Mouse (Mus musculus) liver, embryonic 11.5 days (tissue): ENCODE data around the gene Prdm16. TPM values are rescaled to one million over a fixed set of nuclear protein-coding genes. Genes with fewer than 3 reads are reported as not detected.

Experiments
- ATAC-seq: fragments of 200-750 bp; cut with Nextera tagmentation; replicated peaks from 2 replicates; pipeline ENCODE4 v1.8.0; 2017; ENCODE audit warnings: moderate number of reproducible peaks, mild to moderate bottlenecking, moderate TSS enrichment, moderate library complexity; ENCODE audit not compliant: low FRiP score
- DNase-seq: peaks from one replicate; pipeline ENCODE4 v3.0.0-alpha.2; 2017; ENCODE audit warnings: low spot score
- H3K27ac ChIP-seq: fragments of 300-500 bp; sonication (generic); 2 replicates; pipeline ENCODE4 v1.5.1; 2014; ENCODE audit warnings: mild to moderate bottlenecking, low read depth, low read length, control low read depth
- H3K27me3 ChIP-seq: fragments of 300-500 bp; sonication (generic); replicated peaks from 2 replicates; pipeline ENCODE4 v1.6.1; 2014; ENCODE audit warnings: low read length, mixed read lengths; ENCODE audit not compliant: control insufficient read depth, insufficient read depth
- H3K36me3 ChIP-seq: fragments of 300-500 bp; sonication (generic); 2 replicates; pipeline ENCODE4 v1.6.1; 2014; ENCODE audit warnings: mild to moderate bottlenecking, low read length, moderate library complexity, mixed read lengths; ENCODE audit not compliant: control insufficient read depth, insufficient read depth
- H3K4me1 ChIP-seq: fragments of 300-500 bp; sonication (generic); replicated peaks from 2 replicates; pipeline ENCODE4 v1.6.1; 2014; ENCODE audit warnings: low read length, mixed read lengths; ENCODE audit not compliant: control insufficient read depth, insufficient read depth
- H3K4me2 ChIP-seq: fragments of 300-500 bp; sonication (generic); 2 replicates; pipeline ENCODE4 v1.6.1; 2014; ENCODE audit warnings: mild to moderate bottlenecking, control low read depth, moderate library complexity
- H3K4me3 ChIP-seq: fragments of 300-500 bp; sonication (generic); 2 replicates; pipeline ENCODE4 v1.5.1; 2014; ENCODE audit warnings: low read depth, low read length, control low read depth
- H3K9ac ChIP-seq: fragments of 300-500 bp; sonication (generic); 2 replicates; pipeline ENCODE4 v1.6.1; 2014; ENCODE audit warnings: low read depth, low read length, control low read depth
- H3K9me3 ChIP-seq: fragments of 300-500 bp; sonication (generic); 2 replicates; pipeline ENCODE4 v1.6.1; 2016; ENCODE audit warnings: low read length, inconsistent platforms, mixed read lengths; ENCODE audit not compliant: control insufficient read depth
- WGBS: fragments of 180-500 bp; shearing (Covaris S2); extraction: QIAGEN DNeasy Blood & Tissue Kit; methylation state at CpG from one replicate; pipeline ENCODE4 v1.1.7; 2014; 5-methylcytosine and 5-hydroxymethylcytosine counted together
- polyA plus RNA-seq: library from polyadenylated mRNA; unstranded; fragments of >200 nt; fragmentation: Nextera tagmentation; extraction: Ambion mirVana; gene quantifications from 2 replicates; pipeline ENCODE4 v1.2.1, GENCODE M21; 2014

Prdm16 gene
- polyA plus RNA-seq, 1 experiment from 2014 or later, result 7.2 TPM

- no peak overlapping the region for H3K9ac ChIP-seq
- ATAC-seq (no peak), DNase-seq (no peak)
- 66% methylated on average over 4 of the region's 4 CpGs for WGBS
- no peak overlapping the region for H3K4me2 ChIP-seq
- no peaks in the 10 kb centered on the region for H3K9me3 ChIP-seq
- no peaks in the 10 kb centered on the region for H3K27me3 ChIP-seq
- no peaks in the 10 kb centered on the region for H3K36me3 ChIP-seq
- no peaks in the 10 kb centered on the region for H3K4me1 ChIP-seq
- H3K27ac ChIP-seq, result no peak overlapping the region
- H3K4me3 ChIP-seq, result no peak overlapping the region
These were observed 323.6 kb downstream of the Prdm16 start for GRCm38 (mm10) chr4:154312935-154313621.

GRCm38 (mm10) chr4:154312143-154312812 is 324.4 kb downstream of the Prdm16 start:
- no peaks in the 10 kb centered on the region for H3K27me3 ChIP-seq
- WGBS, result 84% methylated on average over 2 of the region's 2 CpGs
- H3K27ac ChIP-seq, result no peak overlapping the region
- ATAC-seq, result no peak
- DNase-seq, result no peak
- H3K9me3 ChIP-seq, result no peaks in the 10 kb centered on the region
- no peak overlapping the region for H3K4me2 ChIP-seq
- no peak overlapping the region for H3K9ac ChIP-seq
- no peak overlapping the region for H3K4me3 ChIP-seq
- no peaks in the 10 kb centered on the region for H3K4me1 ChIP-seq
- H3K36me3 ChIP-seq, result no peaks in the 10 kb centered on the region

GRCm38 (mm10) chr4:154310576-154311262 is 326.0 kb downstream of the Prdm16 start:
- no peaks in the 10 kb centered on the region for H3K9me3 ChIP-seq
- no peaks in the 10 kb centered on the region for H3K27me3 ChIP-seq
- H3K27ac ChIP-seq, result no peak overlapping the region
- ATAC-seq, result no peak
- 69% methylated on average over 9 of the region's 9 CpGs for WGBS
- H3K4me3 ChIP-seq, result no peak overlapping the region
- DNase-seq, result no peak
- H3K4me2 ChIP-seq, result no peak overlapping the region
- H3K9ac ChIP-seq, result no peak overlapping the region
- no peaks in the 10 kb centered on the region for H3K4me1 ChIP-seq
- H3K36me3 ChIP-seq, result no peaks in the 10 kb centered on the region

- no peak for ATAC-seq
- no peaks in the 10 kb centered on the region for H3K9me3 ChIP-seq
- H3K4me3 ChIP-seq, result no peak overlapping the region
- no peak for DNase-seq
- H3K4me2 ChIP-seq, result no peak overlapping the region
- no peaks in the 10 kb centered on the region for H3K36me3 ChIP-seq
- no peaks in the 10 kb centered on the region for H3K4me1 ChIP-seq
- H3K9ac ChIP-seq, result no peak overlapping the region
- 66% methylated on average over 2 of the region's 2 CpGs for WGBS
- H3K27me3 ChIP-seq, result no peaks in the 10 kb centered on the region
- no peak overlapping the region for H3K27ac ChIP-seq
These were observed 327.5 kb downstream of the Prdm16 start for GRCm38 (mm10) chr4:154309131-154309530.

- no peak within 1 kb of the TSS for H3K4me3 ChIP-seq
- ATAC-seq, result peak; percentile 63
- DNase-seq, result peak; percentile 50
- 20% methylated on average over 7 of the region's 7 CpGs for WGBS
- peaks cover 31% of the 10 kb centered on the region for H3K27me3 ChIP-seq
- H3K9me3 ChIP-seq, result no peaks in the 10 kb centered on the region
- no peak within 1 kb of the TSS for H3K27ac ChIP-seq
- no peak within 1 kb of the TSS for H3K9ac ChIP-seq
- no peaks in the 10 kb centered on the region for H3K36me3 ChIP-seq
- no peak within 1 kb of the TSS for H3K4me2 ChIP-seq
- H3K4me1 ChIP-seq, result peaks cover 3% of the 10 kb centered on the region; the same call in 1 of the 2 replicates
These were observed 335.2 kb downstream of the Prdm16 start, which contains the start of gene Arhgef16 for GRCm38 (mm10) chr4:154301466-154301881. TSS of gene Arhgef16 (minus strand) at chr4:154301676.

GRCm38 (mm10) chr4:154299541-154300271 is 337.0 kb downstream of the Prdm16 start:
- peaks cover 31% of the 10 kb centered on the region for H3K27me3 ChIP-seq
- H3K4me3 ChIP-seq, result peak overlapping the region; percentile 54
- peak overlapping the region; percentile 68 for H3K4me2 ChIP-seq
- H3K9ac ChIP-seq, result 0 out of 2 replicates have a peak overlapping the region, but pooled peaks have one; percentile 25
- DNase-seq (peak; percentile 44), ATAC-seq (0 out of 2 replicates have a peak, but pooled peaks have one; percentile 25)
- H3K27ac ChIP-seq, result no peak overlapping the region
- WGBS, result 2% methylated on average over 62 of the region's 66 CpGs
- H3K4me1 ChIP-seq, result peaks cover 3% of the 10 kb centered on the region; the same call in 1 of the 2 replicates
- H3K36me3 ChIP-seq, result no peaks in the 10 kb centered on the region
- no peaks in the 10 kb centered on the region for H3K9me3 ChIP-seq

- DNase-seq, result no peak
- Histone ChIP-seq H3K4me2 (no peak overlapping the region; the same call in 1 of the 2 replicates), H3K9ac (no peak overlapping the region), H3K27ac (no peak overlapping the region), H3K9me3 (no peaks in the 10 kb centered on the region), H3K4me1 (peaks cover 15% of the 10 kb centered on the region), H3K36me3 (no peaks in the 10 kb centered on the region), H3K4me3 (no peak overlapping the region), H3K27me3 (peaks cover 31% of the 10 kb centered on the region)
- ATAC-seq, result no peak; the same call in 1 of the 2 replicates
- 28% methylated on average over 9 of the region's 9 CpGs for WGBS
These were observed 338.9 kb downstream of the Prdm16 start for GRCm38 (mm10) chr4:154297761-154298160.

GRCm38 (mm10) chr4:154294262-154294731 is 342.4 kb downstream of the Prdm16 start:
- H3K27me3 ChIP-seq, result peaks cover 11% of the 10 kb centered on the region
- H3K9me3 ChIP-seq, result no peaks in the 10 kb centered on the region
- peak overlapping the region; percentile 14 for H3K4me2 ChIP-seq
- DNase-seq (no peak), ATAC-seq (peak; percentile 63)
- H3K9ac ChIP-seq, result no peak overlapping the region
- no peak overlapping the region for H3K4me3 ChIP-seq
- WGBS, result 55% methylated on average over 8 of the region's 8 CpGs
- H3K27ac ChIP-seq, result peak overlapping the region; percentile 47
- no peaks in the 10 kb centered on the region for H3K36me3 ChIP-seq
- H3K4me1 ChIP-seq, result peaks cover 15% of the 10 kb centered on the region
